Mouse (Mus musculus): ENCODE results near the gene Bax.
A peak's percentile ranks its signal among the peaks of the same experiment; 100 is the strongest.

The Bax gene

GRCm38 (mm10) chr7:45456721-45457203 is 9.9 kb downstream of the Bax start:
- no peak for DNase-seq (ENCODE audit: low spot score in 2 of 2)

GRCm38 (mm10) chr7:45455932-45456696 is 10.6 kb downstream of the Bax start:
- DNase-seq (ENCODE audit: low spot score in 2 of 2): no peak

- no peak for DNase-seq (ENCODE audit: low spot score in 2 of 2)
Observed at GRCm38 (mm10) chr7:45454971-45455370, 11.7 kb downstream of the Bax start.

- DNase-seq (ENCODE audit: low spot score in 2 of 2): peak; percentile 72 to 88
Observed at GRCm38 (mm10) chr7:45451344-45451982, 15.2 kb downstream of the Bax start.

GRCm38 (mm10) chr7:45449974-45450373 is 16.7 kb downstream of the Bax start:
- DNase-seq (ENCODE audit: low spot score in 2 of 2): no peak

- no peak for DNase-seq (ENCODE audit: low spot score in 2 of 2)
Observed at GRCm38 (mm10) chr7:45447325-45447990, 19.2 kb downstream of the Bax start.

GRCm38 (mm10) chr7:45446589-45446988 is 20.1 kb downstream of the Bax start:
- no peak for DNase-seq (ENCODE audit: low spot score in 2 of 2)

- DNase-seq (ENCODE audit: low spot score in 2 of 2): no peak
Observed at GRCm38 (mm10) chr7:45443526-45444420, 22.9 kb downstream of the Bax start.

GRCm38 (mm10) chr7:45437521-45438276 is 29.0 kb downstream of the Bax start, which contains the start of gene Ruvbl2:
Gene Ruvbl2, minus strand, starts transcription at chr7:45438096.
- DNase-seq (ENCODE audit: low spot score in 2 of 2): no peak

- DNase-seq (ENCODE audit: low spot score in 2 of 2): no peak
Observed at GRCm38 (mm10) chr7:45437046-45437445, 29.7 kb downstream of the Bax start.

GRCm38 (mm10) chr7:45436444-45436843 is 30.3 kb downstream of the Bax start:
- DNase-seq (ENCODE audit: low spot score in 2 of 2): no peak

GRCm38 (mm10) chr7:45435038-45435437 is 31.7 kb downstream of the Bax start:
- DNase-seq (ENCODE audit: low spot score in 2 of 2): no peak

- peak; percentile 100 for DNase-seq (ENCODE audit: low spot score in 2 of 2)
Observed at GRCm38 (mm10) chr7:45434203-45435015, 32.3 kb downstream of the Bax start, which contains the start of gene Gys1. Gene Gys1, plus strand, starts transcription at chr7:45434844.

- no peak for DNase-seq (ENCODE audit: low spot score in 2 of 2)
Observed at GRCm38 (mm10) chr7:45433835-45434202, 32.9 kb downstream of the Bax start.

- no peak for DNase-seq (ENCODE audit: low spot score in 2 of 2)
Observed at GRCm38 (mm10) chr7:45426556-45426955, 40.1 kb downstream of the Bax start.

- no peak for DNase-seq (ENCODE audit: low spot score in 2 of 2)
Observed at GRCm38 (mm10) chr7:45421194-45421593, 45.5 kb downstream of the Bax start.

- DNase-seq (ENCODE audit: low spot score in 2 of 2): no peak
Observed at GRCm38 (mm10) chr7:45420615-45420919, 46.1 kb downstream of the Bax start, which contains the start of gene Lhb. Gene Lhb, plus strand, starts transcription at chr7:45420820.

GRCm38 (mm10) chr7:45419859-45420614 is 46.7 kb downstream of the Bax start:
- no peak for DNase-seq (ENCODE audit: low spot score in 2 of 2)

GRCm38 (mm10) chr7:45417962-45418492 is 48.7 kb downstream of the Bax start:
- no peak for DNase-seq (ENCODE audit: low spot score in 2 of 2)
